Mouse (Mus musculus) frontal cortex, postnatal 10 days (tissue): ENCODE measurements around the gene B4galnt2.

Experiments
- DNase-seq, 2 experiments: peaks; one replicate each; pipeline ENCODE4 v3.0.0; 2022; ENCODE audit warnings: low spot score in 2 of 2, mixed read lengths in 1 of 2

Gene B4galnt2

GRCm38 (mm10) chr11:95840694-95841497, 73.8 kb downstream of the B4galnt2 start:
- no peak for DNase-seq

GRCm38 (mm10) chr11:95838999-95839868, 75.5 kb downstream of the B4galnt2 start:
- no peak for DNase-seq

- DNase-seq, result no peak
These were observed 76.1 kb downstream of the B4galnt2 start for GRCm38 (mm10) chr11:95838598-95838997.

- no peak for DNase-seq
These were observed 77.6 kb downstream of the B4galnt2 start, which contains the start of gene Gngt2 for GRCm38 (mm10) chr11:95837059-95837458. Gene Gngt2, plus strand, starts transcription at chr11:95837216.

GRCm38 (mm10) chr11:95836433-95836832, 78.3 kb downstream of the B4galnt2 start:
- no peak for DNase-seq

GRCm38 (mm10) chr11:95835832-95836231, 78.9 kb downstream of the B4galnt2 start:
- DNase-seq, result no peak

GRCm38 (mm10) chr11:95834742-95835710, 79.7 kb downstream of the B4galnt2 start:
- DNase-seq, result no peak

- DNase-seq, result peak in 1 of 2 experiments; percentile 72
These were observed 80.5 kb downstream of the B4galnt2 start for GRCm38 (mm10) chr11:95834143-95834667.

- DNase-seq, result no peak
These were observed 81.0 kb downstream of the B4galnt2 start for GRCm38 (mm10) chr11:95833631-95834142.

- no peak for DNase-seq
These were observed 81.6 kb downstream of the B4galnt2 start for GRCm38 (mm10) chr11:95833006-95833570.

- DNase-seq, result no peak
These were observed 82.3 kb downstream of the B4galnt2 start for GRCm38 (mm10) chr11:95832129-95833005.

GRCm38 (mm10) chr11:95831641-95832040, 83.0 kb downstream of the B4galnt2 start:
- no peak for DNase-seq

- no peak for DNase-seq
These were observed 83.4 kb downstream of the B4galnt2 start for GRCm38 (mm10) chr11:95831276-95831619.

GRCm38 (mm10) chr11:95830411-95831275, 84.0 kb downstream of the B4galnt2 start:
- no peak for DNase-seq

GRCm38 (mm10) chr11:95829526-95830050, 85.1 kb downstream of the B4galnt2 start:
- DNase-seq, result no peak

GRCm38 (mm10) chr11:95828181-95828964, 86.3 kb downstream of the B4galnt2 start:
- DNase-seq, result no peak

- DNase-seq, result peak in 1 of 2 experiments; percentile 58
These were observed 87.1 kb downstream of the B4galnt2 start for GRCm38 (mm10) chr11:95827464-95828085.
